Mouse (Mus musculus) myocyte (in vitro differentiated cells): Measurements from ENCODE around the gene Mfap3l.

Experiments
- CEBPB ChIP-seq: IDR thresholded peaks from 2 replicates; pipeline ENCODE4 v1.6.1; 2011; ENCODE audit warnings: mild to moderate bottlenecking, moderate library complexity; ENCODE audit not compliant: poor library complexity, insufficient read depth, severe bottlenecking
- E2F4 ChIP-seq: IDR thresholded peaks from one replicate; pipeline ENCODE4 v1.6.1; 2011; ENCODE audit warnings: mild to moderate bottlenecking, control low read depth, moderate library complexity; ENCODE audit not compliant: insufficient read depth
- MAX ChIP-seq: IDR thresholded peaks from one replicate; pipeline ENCODE4 v1.6.1; 2011; ENCODE audit warnings: low read depth, mild to moderate bottlenecking, control low read depth
- MYOD1 ChIP-seq, 3 experiments: IDR thresholded peaks; one replicate each; pipeline ENCODE4 v1.6.1; 2011; ENCODE audit warnings: control low read depth in 2 of 3, low read depth in 2 of 3, mild to moderate bottlenecking in 2 of 3, moderate library complexity in 1 of 3; ENCODE audit not compliant: insufficient read length in 2 of 3, control insufficient read depth in 1 of 3
- MYOG ChIP-seq, 3 experiments: IDR thresholded peaks; one replicate each; pipeline ENCODE4 v1.6.1; 2011; ENCODE audit warnings: control low read depth in 2 of 3, low read depth in 2 of 3, mild to moderate bottlenecking in 2 of 3; ENCODE audit not compliant: insufficient read length in 2 of 3, control insufficient read depth in 1 of 3, insufficient read depth in 1 of 3
- POLR2A ChIP-seq: IDR thresholded peaks from one replicate; pipeline ENCODE4 v1.6.1; 2011; ENCODE audit warnings: low read depth, mild to moderate bottlenecking, control low read depth, moderate library complexity; ENCODE audit not compliant: insufficient read length
- POLR2AphosphoS2 ChIP-seq: IDR thresholded peaks from one replicate; pipeline ENCODE4 v1.6.1; 2011; ENCODE audit warnings: low read depth, control low read depth; ENCODE audit not compliant: insufficient read length
- REST ChIP-seq: IDR thresholded peaks from one replicate; pipeline ENCODE4 v1.6.1; 2011; ENCODE audit warnings: mild to moderate bottlenecking, control low read depth, moderate library complexity; ENCODE audit not compliant: insufficient read depth, insufficient read length
- TCF12 ChIP-seq: IDR thresholded peaks from one replicate; pipeline ENCODE4 v1.6.1; 2011; ENCODE audit warnings: mild to moderate bottlenecking, control low read depth; ENCODE audit not compliant: poor library complexity, insufficient read depth, severe bottlenecking
- TCF3 ChIP-seq: IDR thresholded peaks from one replicate; pipeline ENCODE4 v1.6.1; 2011; ENCODE audit warnings: low read depth, control low read depth; ENCODE audit not compliant: insufficient read length
- USF1 ChIP-seq: IDR thresholded peaks from one replicate; pipeline ENCODE4 v1.6.1; 2011; ENCODE audit warnings: low read depth, mild to moderate bottlenecking, control low read depth, moderate library complexity

GRCm38 (mm10) chr8:60645911-60646310, 13.3 kb downstream of the Mfap3l start:
- TF ChIP-seq POLR2AphosphoS2 (no peak), POLR2A (no peak), MYOG (IDR thresholded peaks at IDR 0.05; ENCODE audit: control insufficient read depth in 1 of 3, insufficient read depth in 1 of 3, insufficient read length in 2 of 3, low read depth in 2 of 3) (no peak), MAX (no peak), E2F4 (no peak), REST (no peak), CEBPB (no peak), TCF12 (no peak), USF1 (no peak), MYOD1 (IDR thresholded peaks at IDR 0.05; ENCODE audit: control insufficient read depth in 1 of 3, insufficient read length in 2 of 3, low read depth in 2 of 3) (no peak), TCF3 (no peak)
